Mouse (Mus musculus) thymus, adult 2 months (tissue): ENCODE results near the gene Zfp148. TPM values are rescaled to one million over a fixed set of nuclear protein-coding genes. Genes with fewer than 3 reads are reported as not detected.

ENCODE experiments used
- DNase-seq: peaks from one replicate; pipeline ENCODE4 v3.0.0; 2021
- H3K27ac ChIP-seq: fragments of 200-500 bp; 2 replicates; pipeline ENCODE4 v1.5.1; 2012; ENCODE audit warnings: low read length, control low read depth; ENCODE audit not compliant: control insufficient read depth, insufficient read depth
- H3K27me3 ChIP-seq: fragments of 200-500 bp; 2 replicates; pipeline ENCODE4 v1.6.1; 2012; ENCODE audit warnings: mild to moderate bottlenecking, low read length, moderate library complexity, mixed read lengths; ENCODE audit not compliant: control insufficient read depth, insufficient read depth
- H3K36me3 ChIP-seq: fragments of 200-500 bp; 2 replicates; pipeline ENCODE4 v1.6.1; 2012; ENCODE audit warnings: mild to moderate bottlenecking, low read length, moderate library complexity; ENCODE audit not compliant: control insufficient read depth, insufficient read depth
- H3K4me1 ChIP-seq: fragments of 200-500 bp; replicated peaks from 2 replicates; pipeline ENCODE4 v1.6.1; 2012; ENCODE audit warnings: low read length; ENCODE audit not compliant: control insufficient read depth, insufficient read depth
- H3K4me3 ChIP-seq: fragments of 200-500 bp; 2 replicates; pipeline ENCODE4 v1.5.1; 2012; ENCODE audit warnings: mild to moderate bottlenecking, low read length, control low read depth, moderate library complexity; ENCODE audit not compliant: control insufficient read depth, insufficient read depth
- CTCF ChIP-seq: fragments of 200-500 bp; IDR thresholded peaks from 2 replicates; pipeline ENCODE4 v1.5.1; 2012; ENCODE audit warnings: mild to moderate bottlenecking, control low read depth, low read length, moderate library complexity, borderline replicate concordance; ENCODE audit not compliant: control insufficient read depth, poor library complexity, insufficient read depth; ENCODE audit errors: extremely low read depth
- POLR2A ChIP-seq: fragments of 200-500 bp; IDR thresholded peaks from 2 replicates; pipeline ENCODE4 v1.6.1; 2012; ENCODE audit warnings: mild to moderate bottlenecking, low read length, control low read depth, moderate library complexity; ENCODE audit not compliant: control insufficient read depth, poor library complexity, insufficient read depth; ENCODE audit errors: extremely low read depth
- WGBS: fragments of 180-500 bp; shearing (Covaris S2); methylation state at CpG from one replicate; pipeline ENCODE4 v1.1.7; 2018; 5-methylcytosine and 5-hydroxymethylcytosine counted together
- polyA plus RNA-seq: library from polyadenylated mRNA; depleted of rRNA; stranded (reverse); fragments of >200 nt; gene quantifications from 2 replicates; pipeline ENCODE4 v1.2.3, GENCODE M21; 2012

Gene Zfp148
- polyA plus RNA-seq, 1 experiment: 22.5 TPM

GRCm38 (mm10) chr16:33529502-33530454 lies 149.1 kb downstream of the Zfp148 start:
- Histone ChIP-seq H3K27me3 (no peaks in the 10 kb centered on the region), H3K36me3 (no peaks in the 10 kb centered on the region), H3K4me1 (no peaks in the 10 kb centered on the region), H3K4me3 (no peak overlapping the region), H3K27ac (no peak overlapping the region)
- DNase-seq: no peak
- TF ChIP-seq POLR2A: no peak
- WGBS: 39% methylated on average over 11 of the region's 11 CpGs

GRCm38 (mm10) chr16:33531184-33531583 lies 150.5 kb downstream of the Zfp148 start:
- TF ChIP-seq CTCF (no peak), POLR2A (no peak)
- no peaks in the 10 kb centered on the region for H3K27me3 ChIP-seq
- H3K4me3 ChIP-seq: no peak overlapping the region
- H3K36me3 ChIP-seq: no peaks in the 10 kb centered on the region
- H3K4me1 ChIP-seq: no peaks in the 10 kb centered on the region
- DNase-seq: no peak
- H3K27ac ChIP-seq: no peak overlapping the region
- WGBS: 70% methylated on average over 8 of the region's 8 CpGs

GRCm38 (mm10) chr16:33536456-33536855 lies 155.8 kb downstream of the Zfp148 start:
- H3K27ac ChIP-seq: no peak overlapping the region
- 87% methylated on average over 8 of the region's 8 CpGs for WGBS
- no peak for TF ChIP-seq CTCF
- no peak for TF ChIP-seq POLR2A

GRCm38 (mm10) chr16:33537499-33538225 lies 157.0 kb downstream of the Zfp148 start:
- Histone ChIP-seq H3K4me1 (no peaks in the 10 kb centered on the region), H3K4me3 (no peak overlapping the region), H3K36me3 (no peaks in the 10 kb centered on the region), H3K27ac (no peak overlapping the region), H3K27me3 (no peaks in the 10 kb centered on the region)
- no peak for DNase-seq
- no peak for TF ChIP-seq CTCF
- no peak for TF ChIP-seq POLR2A
- 96% methylated on average over 21 of the region's 21 CpGs for WGBS

More at GRCm38 (mm10) chr16:33536456-33536855, 155.8 kb downstream of the Zfp148 start:
- H3K4me1 ChIP-seq: no peaks in the 10 kb centered on the region
- DNase-seq: no peak
- H3K27me3 ChIP-seq: no peaks in the 10 kb centered on the region
- no peaks in the 10 kb centered on the region for H3K36me3 ChIP-seq
- H3K4me3 ChIP-seq: no peak overlapping the region

DNA sequence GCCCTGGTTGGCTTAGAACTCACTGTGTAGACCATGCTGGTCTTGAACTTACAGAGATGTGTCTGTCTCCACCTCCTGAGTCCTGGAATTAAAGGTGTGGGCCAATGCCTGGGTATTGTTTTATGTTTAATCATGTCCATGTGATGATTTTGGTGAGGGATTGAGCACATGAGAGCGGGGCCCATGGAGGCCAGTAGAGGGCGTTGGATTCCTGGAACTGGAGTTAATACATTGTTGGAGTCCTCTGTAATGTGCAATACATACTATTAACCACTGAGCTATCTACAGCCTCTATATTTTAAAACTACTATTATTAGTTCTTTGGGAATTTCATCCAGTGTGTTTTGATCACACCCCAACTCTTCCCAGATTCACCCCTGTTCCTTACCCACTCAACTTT lies 163.7 kb downstream of the Zfp148 start:
- H3K4me1 ChIP-seq: no peaks in the 10 kb centered on the region
- WGBS: 97% methylated on average over 2 of the region's 2 CpGs
- H3K27ac ChIP-seq: no peak overlapping the region
- H3K36me3 ChIP-seq: no peaks in the 10 kb centered on the region
- no peak overlapping the region for H3K4me3 ChIP-seq
- H3K27me3 ChIP-seq: no peaks in the 10 kb centered on the region
- no peak for DNase-seq
- no peak for TF ChIP-seq POLR2A
- no peak for TF ChIP-seq CTCF

DNA sequence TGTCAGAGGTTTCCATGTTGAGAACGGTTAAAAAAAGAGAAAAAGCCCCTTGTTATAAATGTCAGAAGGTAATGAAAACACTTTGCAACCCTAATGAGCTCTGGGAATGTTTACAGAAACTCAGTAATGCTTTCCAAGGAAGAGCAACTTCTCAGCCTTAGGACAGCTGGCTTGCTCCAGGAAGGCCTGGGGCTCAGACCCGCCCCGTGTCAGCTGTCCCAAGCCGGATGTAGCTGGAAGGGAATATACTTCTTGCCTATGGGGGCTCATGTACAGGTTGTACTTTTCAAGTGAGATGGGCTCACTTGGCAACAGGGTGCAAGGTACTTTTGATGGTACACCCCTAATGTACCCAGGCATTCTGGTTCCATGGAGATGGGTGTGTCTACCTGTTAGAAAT lies 164.9 kb downstream of the Zfp148 start:
- 93% methylated on average over 4 of the region's 4 CpGs for WGBS
- no peaks in the 10 kb centered on the region for H3K27me3 ChIP-seq
- H3K36me3 ChIP-seq: no peaks in the 10 kb centered on the region
- H3K4me1 ChIP-seq: no peaks in the 10 kb centered on the region
- TF ChIP-seq CTCF: no peak
- no peak overlapping the region for H3K27ac ChIP-seq
- H3K4me3 ChIP-seq: no peak overlapping the region
- no peak for DNase-seq
